Mouse (Mus musculus): ENCODE data around the gene Capn3.
A peak's percentile ranks its signal among the peaks of the same experiment; 100 is the strongest.

Gene Capn3

GRCm38 (mm10) chr2:120455719-120456118, at the start of gene Capn3:
TSS of gene Capn3 (plus strand) at chr2:120456019.
- DNase-seq (ENCODE audit: low read depth, low spot score) = no peak

GRCm38 (mm10) chr2:120411096-120411628, 44.7 kb upstream of the Capn3 start:
- no peak for DNase-seq (ENCODE audit: low read depth, low spot score)

- DNase-seq (ENCODE audit: low read depth, low spot score) = no peak
Observed at GRCm38 (mm10) chr2:120414113-120414512, 41.7 kb upstream of the Capn3 start.

- DNase-seq (ENCODE audit: low read depth, low spot score) = no peak
Observed at GRCm38 (mm10) chr2:120414738-120415414, 40.9 kb upstream of the Capn3 start.

GRCm38 (mm10) chr2:120424386-120424785, 31.4 kb upstream of the Capn3 start:
- DNase-seq (ENCODE audit: low read depth, low spot score) = no peak

GRCm38 (mm10) chr2:120444486-120444885, 11.3 kb upstream of the Capn3 start:
- DNase-seq (ENCODE audit: low read depth, low spot score) = no peak

- no peak for DNase-seq (ENCODE audit: low read depth, low spot score)
Observed at GRCm38 (mm10) chr2:120446373-120446772, 9.4 kb upstream of the Capn3 start.

- DNase-seq (ENCODE audit: low read depth, low spot score) = peak; percentile 27
Observed at GRCm38 (mm10) chr2:120447306-120447705, 8.5 kb upstream of the Capn3 start.

GRCm38 (mm10) chr2:120450724-120451123, 5.1 kb upstream of the Capn3 start:
- DNase-seq (ENCODE audit: low read depth, low spot score) = no peak

- no peak for DNase-seq (ENCODE audit: low read depth, low spot score)
Observed at GRCm38 (mm10) chr2:120452600-120452999, 3.2 kb upstream of the Capn3 start.

- no peak for DNase-seq (ENCODE audit: low read depth, low spot score)
Observed at GRCm38 (mm10) chr2:120454987-120455386, 832 bp upstream of the Capn3 start.

GRCm38 (mm10) chr2:120460216-120460615, 4.4 kb downstream of the Capn3 start:
- no peak for DNase-seq (ENCODE audit: low read depth, low spot score)

GRCm38 (mm10) chr2:120463328-120463727, 7.5 kb downstream of the Capn3 start:
- no peak for DNase-seq (ENCODE audit: low read depth, low spot score)

- DNase-seq (ENCODE audit: low read depth, low spot score) = no peak
Observed at GRCm38 (mm10) chr2:120464091-120464490, 8.3 kb downstream of the Capn3 start.

GRCm38 (mm10) chr2:120464732-120465396, 9.0 kb downstream of the Capn3 start:
- DNase-seq (ENCODE audit: low read depth, low spot score) = peak; percentile 30

- peak; percentile 52 for DNase-seq (ENCODE audit: low read depth, low spot score)
Observed at GRCm38 (mm10) chr2:120465397-120465785, 9.6 kb downstream of the Capn3 start.

- DNase-seq (ENCODE audit: low read depth, low spot score) = no peak
Observed at GRCm38 (mm10) chr2:120468011-120468410, 12.2 kb downstream of the Capn3 start.

- DNase-seq (ENCODE audit: low read depth, low spot score) = no peak
Observed at GRCm38 (mm10) chr2:120469220-120469619, 13.4 kb downstream of the Capn3 start.

GRCm38 (mm10) chr2:120469715-120470114, 13.9 kb downstream of the Capn3 start:
- no peak for DNase-seq (ENCODE audit: low read depth, low spot score)

- no peak for DNase-seq (ENCODE audit: low read depth, low spot score)
Observed at GRCm38 (mm10) chr2:120470856-120471255, 15.0 kb downstream of the Capn3 start.

GRCm38 (mm10) chr2:120476277-120477087, 20.7 kb downstream of the Capn3 start:
- DNase-seq (ENCODE audit: low read depth, low spot score) = no peak

GRCm38 (mm10) chr2:120478600-120478999, 22.8 kb downstream of the Capn3 start:
- peak; percentile 80 for DNase-seq (ENCODE audit: low read depth, low spot score)
